Mouse (Mus musculus): ENCODE results near the gene Dbr1.

The Dbr1 gene

DNA sequence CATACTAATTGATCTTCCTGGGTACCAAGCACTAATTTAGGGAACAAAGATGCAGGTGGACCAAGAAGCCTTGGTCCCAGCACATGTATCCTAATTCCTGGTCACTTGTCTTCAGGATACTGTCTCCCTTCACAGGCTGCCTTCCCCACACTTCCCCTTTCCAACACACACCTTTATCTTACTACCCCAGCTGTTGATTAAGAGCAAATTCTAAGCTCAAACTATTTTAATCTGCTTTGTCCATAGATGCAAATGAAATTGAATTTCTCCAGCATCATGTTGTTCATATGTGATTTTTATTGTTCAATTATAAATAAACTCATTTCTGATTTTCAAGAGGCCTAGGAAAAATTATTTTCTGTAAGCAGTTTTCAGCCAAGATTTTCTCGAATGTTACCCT is 46.4 kb downstream of the Dbr1 start:
- no peak for DNase-seq

DNA sequence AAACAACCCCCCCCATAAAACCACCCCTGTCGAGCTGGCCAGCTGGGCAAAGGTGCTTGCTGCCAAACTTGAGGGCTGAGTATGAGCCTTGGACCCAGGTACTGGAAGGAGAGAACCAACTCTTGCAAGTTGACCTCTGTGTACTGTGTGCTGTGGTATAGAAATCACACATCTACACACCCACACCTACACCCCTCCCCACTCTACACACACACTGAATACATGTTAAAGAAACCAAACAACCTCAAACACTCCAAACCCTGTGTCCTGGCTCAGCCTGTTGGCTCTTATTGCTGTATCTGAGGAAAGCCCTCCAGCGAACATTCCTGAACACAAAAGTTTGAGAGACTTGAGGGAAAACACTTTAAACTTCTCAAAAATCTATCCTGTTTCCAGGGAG is 47.4 kb downstream of the Dbr1 start:
- no peak for DNase-seq

DNA sequence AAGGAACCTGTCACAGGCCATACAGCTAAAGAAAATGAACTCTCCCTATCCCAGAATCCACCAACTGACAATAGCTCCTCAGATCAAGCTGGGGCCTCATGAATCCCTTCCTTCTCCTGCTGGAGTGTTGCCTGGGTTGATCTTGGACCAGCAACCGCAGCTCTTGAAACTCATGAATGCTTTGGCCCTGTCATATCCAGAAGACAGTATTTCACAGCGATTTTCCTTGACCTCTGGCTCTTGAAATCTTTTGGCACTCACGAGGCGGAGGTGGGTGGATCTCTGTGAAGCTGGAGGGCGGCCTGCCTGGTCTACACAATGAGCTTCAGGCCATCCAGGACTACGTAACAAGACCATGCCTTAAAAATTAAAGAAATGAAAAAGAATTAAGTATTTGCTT is 48.5 kb downstream of the Dbr1 start:
- DNase-seq = no peak

DNA sequence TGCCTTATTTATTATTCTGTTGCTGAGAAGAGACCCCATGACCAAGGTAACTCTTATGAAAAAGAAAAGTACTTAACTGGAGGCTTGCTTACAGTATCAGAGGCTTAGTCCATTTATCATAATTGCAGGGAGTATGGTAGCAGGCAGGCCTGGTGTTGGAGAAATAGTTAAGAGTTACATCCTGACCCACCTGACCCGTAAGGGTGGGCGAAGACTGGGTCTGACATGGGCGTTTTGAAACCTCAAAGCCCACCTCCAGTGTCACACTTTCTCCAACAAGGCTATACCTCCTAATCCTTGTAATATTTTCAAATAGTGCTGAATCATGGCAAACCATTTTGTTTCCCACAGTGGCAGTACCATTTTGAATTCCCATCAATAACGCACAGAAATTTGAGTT is 53.0 kb downstream of the Dbr1 start:
- DNase-seq = no peak

DNA sequence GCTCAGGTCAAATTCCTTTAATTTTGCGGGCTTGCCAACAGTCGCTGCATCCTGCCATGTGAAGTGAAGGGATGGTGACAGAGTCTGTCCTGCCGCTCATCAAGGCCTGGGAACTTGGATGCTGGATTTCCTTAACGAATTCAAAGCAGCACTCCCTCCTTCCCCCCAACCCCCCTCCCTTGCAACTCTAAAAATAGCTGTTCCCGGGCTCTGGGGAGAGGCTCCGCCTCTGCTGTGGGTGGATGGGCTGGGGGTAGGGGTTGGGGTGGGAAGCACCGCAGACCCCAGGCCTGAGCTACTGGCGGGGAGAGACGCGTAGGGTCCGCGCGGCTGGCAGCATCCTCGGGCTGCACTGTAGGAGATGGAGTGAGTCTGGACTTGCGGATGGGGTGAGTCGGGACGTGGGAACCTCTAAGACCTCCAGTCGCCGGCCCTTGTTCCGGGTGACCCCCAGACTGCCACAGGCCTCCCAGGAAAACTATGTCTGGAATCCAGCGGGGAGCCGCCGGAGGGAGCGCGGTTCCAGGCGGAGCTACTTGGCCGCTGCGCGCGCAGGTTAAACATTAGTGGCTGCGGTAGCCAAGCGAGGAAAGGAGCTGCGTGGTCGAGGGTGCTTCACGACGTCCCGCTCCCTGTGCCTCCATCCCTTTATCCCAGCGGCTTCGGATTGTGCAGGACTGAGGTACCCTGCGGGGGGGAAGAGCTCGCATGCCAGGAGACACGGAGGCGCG is 53.8 kb downstream of the Dbr1 start, which contains the start of gene Dzip1l:
Gene Dzip1l, plus strand, starts transcription at position 216 of the 731 bp plus-strand sequence.
- peak; percentile 76 for DNase-seq

DNA sequence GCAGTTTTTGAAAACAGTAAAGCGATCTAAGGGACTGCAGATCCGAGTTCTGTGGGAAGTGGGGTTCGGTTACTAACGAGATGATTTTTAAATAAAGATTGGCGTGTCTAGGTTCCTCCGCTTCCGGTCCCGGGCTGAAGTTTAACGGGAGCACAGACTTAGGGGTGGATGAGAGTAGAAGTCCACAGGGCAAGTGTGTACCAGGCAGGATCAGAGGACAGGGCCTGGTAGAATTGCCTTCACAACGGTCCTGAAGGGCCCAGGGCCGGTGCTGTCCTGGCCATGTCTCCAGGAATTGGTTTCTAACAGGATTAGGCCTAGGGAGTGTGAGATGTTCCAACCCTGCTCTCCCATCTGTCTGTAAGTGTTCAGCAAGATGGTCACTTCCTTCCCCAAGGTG is 54.5 kb downstream of the Dbr1 start:
- no peak for DNase-seq

DNA sequence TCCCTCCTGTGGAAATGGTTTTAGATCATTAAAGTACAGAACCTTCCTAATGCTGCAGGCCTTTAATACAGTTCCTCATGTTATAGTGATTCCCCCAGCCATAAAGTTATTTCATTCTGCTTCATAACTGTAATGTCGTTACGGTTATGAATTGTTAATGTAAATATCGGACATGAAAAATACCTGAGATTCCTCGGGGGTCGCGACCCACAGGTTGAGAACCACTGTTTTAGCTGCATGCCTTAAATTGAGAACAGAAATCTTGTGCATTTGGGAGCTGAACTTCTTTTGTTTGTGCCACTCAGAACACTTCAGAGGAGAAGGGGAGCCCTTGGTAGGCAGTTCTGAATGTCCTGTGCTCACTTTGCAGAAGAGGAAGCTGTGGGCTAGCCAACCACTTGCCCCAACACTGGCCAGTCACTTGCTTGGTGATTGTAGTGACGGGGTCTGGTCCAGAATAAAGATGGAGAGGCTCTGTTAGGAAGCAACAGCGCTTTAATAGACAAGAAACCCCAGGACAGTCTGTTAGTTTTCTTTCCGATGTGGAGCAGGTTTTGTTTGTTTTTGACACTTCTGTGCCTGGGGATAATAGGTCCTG is 55.0 kb downstream of the Dbr1 start:
- no peak for DNase-seq

DNA sequence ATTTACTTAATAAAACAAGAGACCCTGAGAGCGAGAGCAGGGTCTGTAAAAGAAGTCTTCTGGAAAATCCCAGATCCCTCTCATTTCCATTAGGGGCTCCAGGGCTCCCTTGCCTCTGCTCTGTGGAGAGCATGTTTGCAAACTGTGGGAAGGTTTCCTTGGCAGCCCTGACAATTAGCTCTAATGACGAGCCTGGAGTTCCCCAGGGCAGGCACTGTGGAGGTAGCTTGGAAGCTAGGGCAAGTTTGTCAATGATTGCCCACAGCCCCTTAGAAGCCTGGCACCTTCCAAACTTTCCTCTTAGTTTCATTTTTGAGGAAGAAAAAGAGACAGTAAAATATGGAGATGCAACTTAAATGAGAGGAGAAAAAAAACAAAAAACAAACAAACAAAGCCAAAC is 56.2 kb downstream of the Dbr1 start:
- DNase-seq = no peak

DNA sequence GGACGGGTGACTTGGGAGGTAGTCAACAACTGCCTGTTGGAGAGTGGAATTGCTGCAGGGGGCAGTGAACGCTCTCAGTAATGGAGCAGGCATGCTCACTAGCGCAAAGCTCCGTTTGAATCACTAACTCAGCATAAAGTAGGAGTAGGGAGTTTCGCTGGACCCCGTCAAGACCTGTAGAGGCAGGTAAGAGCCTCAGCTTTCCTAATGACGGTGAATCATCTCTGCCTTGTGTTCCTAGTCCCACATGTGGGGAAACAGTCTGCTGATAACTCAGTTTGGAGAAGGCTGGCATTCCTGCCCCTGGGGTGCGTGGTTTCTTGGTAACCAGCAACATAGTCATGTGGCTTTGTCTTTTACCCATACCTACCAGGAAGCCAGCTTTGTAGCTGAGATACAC is 56.7 kb downstream of the Dbr1 start:
- no peak for DNase-seq
